Mouse (Mus musculus) kidney, adult 2 months (tissue): ENCODE results near the gene Pik3r1.

Experiments
- CTCF ChIP-seq: fragments of 200-500 bp; conservative IDR thresholded peaks from 2 replicates; pipeline ENCODE4 v1.5.1; 2011; ENCODE audit warnings: low read depth, mild to moderate bottlenecking, control low read depth, low read length, moderate library complexity, mixed read lengths; ENCODE audit not compliant: insufficient read depth, insufficient read length
- POLR2A ChIP-seq: fragments of 200-500 bp; IDR thresholded peaks from one replicate; pipeline ENCODE4 v1.6.1; 2011; ENCODE audit warnings: low read depth, low read length, control low read depth

DNA sequence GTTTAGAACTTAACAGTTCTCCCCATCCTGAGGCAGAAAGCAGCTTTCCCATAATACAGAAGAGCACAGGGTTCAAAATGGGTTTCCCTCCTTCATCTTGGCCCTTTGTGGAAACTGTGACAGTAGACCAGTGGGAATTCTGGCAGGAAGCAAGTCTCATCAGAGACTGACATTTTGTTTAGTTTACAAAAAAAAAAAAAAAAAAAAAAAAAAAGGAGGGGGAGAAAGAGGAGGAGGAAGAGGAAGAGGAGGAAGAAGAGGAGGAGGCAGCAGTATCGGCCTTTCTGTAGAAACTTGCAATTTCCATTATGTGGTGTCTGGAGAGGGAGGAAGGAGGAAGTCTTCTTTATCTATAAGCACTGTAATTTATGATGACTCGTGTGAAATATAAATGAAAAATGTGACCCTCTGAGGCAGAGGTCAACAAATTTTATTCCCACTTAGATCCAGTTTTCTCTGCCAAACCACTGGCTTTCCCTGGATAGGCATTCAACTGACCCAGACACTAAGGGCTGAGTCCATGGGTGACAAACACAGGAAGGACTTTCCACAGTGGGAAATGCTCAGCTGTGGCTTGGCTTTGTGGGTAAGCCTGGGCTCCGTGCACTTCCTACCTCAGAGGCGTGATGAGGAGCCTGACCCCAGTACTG lies 28.2 kb downstream of the Pik3r1 start:
- no peak for TF ChIP-seq CTCF
- TF ChIP-seq POLR2A: no peak
